ENCODE assay signal across 10 mouse cellular contexts in genomic region chr2:3769786-3770318, GRCm38 (mm10).
A peak's percentile ranks its signal among the peaks of the same experiment; 100 is the strongest.
DNase-seq lines count a peak whose midpoint lies in the region; ATAC-seq and TF ChIP-seq lines count a peak whose summit lies in the region.
"Had no signal": no experiment of that assay in that cellular context is flagged by ENCODE, and none has a peak within 500 bp of the region (broad histone marks: within the 10 kb centered on the region; RNA-seq: fewer than 3 reads in every experiment).

No protein-coding gene starts in this region.

- in situ Hi-C loops in Patski (cut with MboI; ENCODE audit: low pct_unique_long_range_greater_than_20kb): loop anchor here (25.0 kb wide), 1 partner anchor 133 kb away; no protein-coding TSS in a partner anchor

- no peak overlapping the region for H3K27ac ChIP-seq in kidney, embryonic 14.5 days (ENCODE audit: low read depth, low read length)
- H3K27ac ChIP-seq in liver, embryonic 13.5 days: no peak overlapping the region
- H3K27ac ChIP-seq: limb, embryonic 15.5 days; macrophage had no signal

- POLR2A ChIA-PET in Patski (lab: Charles Lee): interaction anchor here (1.7 kb wide), 1 partner anchor 230 kb away, joined by 4 read pairs; no protein-coding TSS in a partner anchor

- WGBS in kidney, embryonic 14.5 days: 79% methylated on average over 9 of the region's 9 CpGs
- 65% methylated on average over 9 of the region's 9 CpGs for WGBS in liver, embryonic 13.5 days (ENCODE audit: insufficient replicate concordance)

- CTCF ChIA-PET in Patski (lab: Charles Lee): interaction anchor here (1.8 to 2.1 kb wide), 3 partner anchors 16 to 223 kb away, joined by 6 to 8 read pairs (median 7); no protein-coding TSS in a partner anchor

- no peak overlapping the region for H3K4me2 ChIP-seq in kidney, embryonic 14.5 days (replicated peaks; ENCODE audit: low read depth, low read length)
- H3K4me2 ChIP-seq in liver, embryonic 13.5 days: no peak overlapping the region
- H3K4me2 ChIP-seq: limb, embryonic 15.5 days had no signal

- H3K36me3 ChIP-seq in kidney, embryonic 14.5 days (ENCODE audit: control insufficient read depth, insufficient read depth, low read length): peaks cover 3% of the 10 kb centered on the region; the same call in 1 of the 2 replicates
- 0 out of 2 replicates have a peak, but pooled peaks cover 4% of the 10 kb centered on the region for H3K36me3 ChIP-seq in liver, embryonic 13.5 days

- no peak overlapping the region for H3K4me3 ChIP-seq in kidney, embryonic 14.5 days (ENCODE audit: low read length)
- no peak overlapping the region for H3K4me3 ChIP-seq in liver, embryonic 13.5 days (replicated peaks)
- H3K4me3 ChIP-seq: limb, embryonic 15.5 days had no signal

- peak; percentile 14; the same call in 1 of the 2 replicates for ATAC-seq in kidney, embryonic 14.5 days (ENCODE audit: low FRiP score, low TSS enrichment)
- peak; percentile 4 for ATAC-seq in Patski
- peak; percentile 30; the same call in 1 of the 2 replicates for ATAC-seq in common myeloid progenitor, adult 5-6 weeks (replicated peaks; ENCODE audit: low read depth, poor library complexity, severe bottlenecking)
- peak; percentile 42 for ATAC-seq in liver, embryonic 13.5 days (ENCODE audit: low read depth)
- ATAC-seq in inflammation-experienced regulatory T-cells, adult 6 months: no peak

- no peaks in the 10 kb centered on the region for H3K27me3 ChIP-seq in kidney, embryonic 14.5 days (ENCODE audit: control insufficient read depth, insufficient read depth, low read length)
- H3K27me3 ChIP-seq in Patski: no peaks in the 10 kb centered on the region
- H3K27me3 ChIP-seq in liver, embryonic 13.5 days: no peaks in the 10 kb centered on the region
- H3K27me3 ChIP-seq: limb, embryonic 15.5 days had no signal

- DNase-seq in kidney, adult 8-10 months: no peak
- no peak for DNase-seq in Patski (ENCODE audit: low read depth, low spot score)
- DNase-seq in liver, embryonic 13.5 days: no peak
- no peak for DNase-seq in right cerebral cortex, adult 18-20 months

- peaks cover 11% of the 10 kb centered on the region for H3K4me1 ChIP-seq in kidney, embryonic 14.5 days (ENCODE audit: control insufficient read depth, insufficient read depth, low read length)
- peaks cover 10% of the 10 kb centered on the region for H3K4me1 ChIP-seq in liver, embryonic 13.5 days (replicated peaks)

- no peaks in the 10 kb centered on the region for H3K9me3 ChIP-seq in kidney, embryonic 14.5 days (ENCODE audit: control insufficient read depth, low read length)
- H3K9me3 ChIP-seq in liver, embryonic 13.5 days (replicated peaks): no peaks in the 10 kb centered on the region
- H3K9me3 ChIP-seq: G1E; limb, embryonic 15.5 days had no signal

- H3K9ac ChIP-seq in kidney, embryonic 14.5 days (ENCODE audit: low read depth, low read length): no peak overlapping the region
- H3K9ac ChIP-seq in liver, embryonic 13.5 days: no peak overlapping the region
- H3K9ac ChIP-seq: limb, embryonic 15.5 days had no signal

- no peak for TF ChIP-seq CTCF in Patski (IDR thresholded peaks at IDR 0.05)
